Mouse (Mus musculus): ENCODE measurements around the gene Nwd1. TPM values are rescaled to one million over a fixed set of nuclear protein-coding genes. Genes with fewer than 3 reads are reported as not detected.
A peak's percentile ranks its signal among the peaks of the same experiment; 100 is the strongest.

Nwd1 gene
- polyA plus RNA-seq, 1 experiment from 2014 or later, result not detected

- Histone ChIP-seq H3K27me3 (ENCODE audit: insufficient read depth, poor library complexity, severe bottlenecking) (no peaks in the 10 kb centered on the region), H3K27ac (peak overlapping the region; percentile 97), H3K4me3 (peak overlapping the region; percentile 94), H3K4me1 (replicated peaks) (peaks cover 13% of the 10 kb centered on the region), H3K9me3 (no peaks in the 10 kb centered on the region), H3K36me3 (peaks cover 41% of the 10 kb centered on the region)
- under 1% methylated on average over 30 of the region's 30 CpGs for WGBS
- peak; percentile 24 for DNase-seq (ENCODE audit: low spot score)
Measured at GRCm38 (mm10) chr8:72723651-72724001, 77.1 kb downstream of the Nwd1 start.

DNA sequence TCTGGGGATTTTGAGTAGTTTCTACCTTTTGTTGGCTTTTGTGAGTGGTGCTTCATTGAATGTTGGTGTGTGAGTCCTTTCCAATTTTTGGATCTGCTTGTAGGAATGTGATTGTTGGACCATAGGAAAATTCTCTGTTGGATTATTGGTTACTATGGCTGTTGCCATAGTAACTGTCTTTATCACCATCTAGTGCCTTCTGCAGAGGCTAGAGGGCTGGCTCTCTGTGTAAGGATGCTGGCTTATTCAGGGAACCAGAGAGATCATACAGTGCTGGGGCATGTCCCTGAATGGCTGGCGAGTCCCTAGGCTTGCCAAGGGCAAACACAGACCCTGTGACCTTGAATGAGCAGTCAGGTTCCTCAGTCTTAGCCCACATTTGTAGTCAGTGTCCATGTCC, 82.1 kb downstream of the Nwd1 start:
- peaks cover 12% of the 10 kb centered on the region for H3K4me1 ChIP-seq (replicated peaks)
- no peak overlapping the region for H3K27ac ChIP-seq
- no peak for DNase-seq (ENCODE audit: low spot score)
- H3K9me3 ChIP-seq, result no peaks in the 10 kb centered on the region
- no peak overlapping the region for H3K4me3 ChIP-seq
- no peaks in the 10 kb centered on the region for H3K27me3 ChIP-seq (ENCODE audit: insufficient read depth, poor library complexity, severe bottlenecking)
- H3K36me3 ChIP-seq, result peaks cover 88% of the 10 kb centered on the region
- WGBS, result 96% methylated on average over 1 of the region's 1 CpGs

DNA sequence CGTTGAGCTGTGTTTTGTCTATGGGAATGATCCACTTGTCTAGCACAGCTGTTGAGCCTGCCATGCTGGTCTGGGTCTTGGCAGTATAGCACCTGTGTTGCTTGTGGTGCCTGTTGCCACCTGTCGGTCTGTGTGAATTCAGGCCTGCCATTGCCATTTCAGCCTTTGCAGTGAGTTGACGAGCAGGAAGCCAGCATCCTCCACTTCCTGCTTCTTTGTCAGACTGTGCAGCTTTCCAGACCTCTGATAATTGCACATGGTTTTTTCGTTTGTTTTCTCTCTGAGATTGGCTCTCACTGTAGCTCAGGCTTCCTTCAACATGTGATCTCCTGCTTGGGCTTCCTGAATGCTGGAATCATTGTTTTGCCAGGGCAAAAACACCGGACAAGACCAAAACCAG, 88.5 kb downstream of the Nwd1 start:
- Histone ChIP-seq H3K9me3 (no peaks in the 10 kb centered on the region), H3K4me1 (replicated peaks) (no peaks in the 10 kb centered on the region), H3K4me3 (no peak overlapping the region), H3K27ac (no peak overlapping the region), H3K27me3 (ENCODE audit: insufficient read depth, poor library complexity, severe bottlenecking) (no peaks in the 10 kb centered on the region), H3K36me3 (peaks cover 99% of the 10 kb centered on the region)
- no peak for DNase-seq (ENCODE audit: low spot score)
- WGBS, result 94% methylated on average over 5 of the region's 5 CpGs

GRCm38 (mm10) chr8:72736868-72737267, 90.4 kb downstream of the Nwd1 start:
- Histone ChIP-seq H3K9me3 (no peaks in the 10 kb centered on the region), H3K36me3 (peaks cover 99% of the 10 kb centered on the region), H3K4me3 (no peak overlapping the region), H3K27ac (no peak overlapping the region), H3K4me1 (replicated peaks) (no peaks in the 10 kb centered on the region), H3K27me3 (ENCODE audit: insufficient read depth, poor library complexity, severe bottlenecking) (no peaks in the 10 kb centered on the region)
- DNase-seq (ENCODE audit: low spot score), result no peak

- H3K27me3 ChIP-seq (ENCODE audit: insufficient read depth, poor library complexity, severe bottlenecking), result no peaks in the 10 kb centered on the region
- H3K36me3 ChIP-seq, result peaks cover 100% of the 10 kb centered on the region
- no peaks in the 10 kb centered on the region for H3K9me3 ChIP-seq
- no peaks in the 10 kb centered on the region for H3K4me1 ChIP-seq (replicated peaks)
- H3K27ac ChIP-seq, result no peak overlapping the region
- H3K4me3 ChIP-seq, result no peak overlapping the region
- peak; percentile 28 for DNase-seq (ENCODE audit: low spot score)
- WGBS, result 61% methylated on average over 5 of the region's 5 CpGs
Measured at GRCm38 (mm10) chr8:72746061-72746460, 99.5 kb downstream of the Nwd1 start.

DNA sequence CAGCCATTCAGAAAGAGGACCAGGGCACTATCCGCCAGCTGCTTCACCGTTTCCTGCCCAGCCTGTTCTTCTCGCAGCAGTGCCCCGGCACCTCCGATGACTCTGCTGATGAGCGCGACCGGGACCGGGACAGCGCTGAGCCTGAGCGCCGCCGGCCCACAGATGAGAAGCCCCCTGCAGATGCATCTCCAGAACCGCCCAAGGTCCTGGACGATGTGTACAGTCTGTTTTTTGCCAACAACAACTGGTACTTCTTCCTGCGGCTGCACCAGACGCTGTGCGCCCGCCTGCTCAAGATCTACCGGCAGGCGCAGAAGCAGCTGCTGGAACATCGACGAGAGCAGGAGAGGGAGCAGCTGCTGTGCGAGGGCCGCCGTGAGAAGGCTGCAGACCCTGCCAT, 103.3 kb downstream of the Nwd1 start:
- Histone ChIP-seq H3K36me3 (peaks cover 99% of the 10 kb centered on the region), H3K27me3 (ENCODE audit: insufficient read depth, poor library complexity, severe bottlenecking) (no peaks in the 10 kb centered on the region), H3K9me3 (no peaks in the 10 kb centered on the region), H3K4me3 (no peak overlapping the region), H3K4me1 (replicated peaks) (no peaks in the 10 kb centered on the region), H3K27ac (no peak overlapping the region)
- WGBS, result 94% methylated on average over 26 of the region's 26 CpGs
- DNase-seq (ENCODE audit: low spot score), result no peak

GRCm38 (mm10) chr8:72750266-72750665, 103.8 kb downstream of the Nwd1 start:
- Histone ChIP-seq H3K4me3 (no peak overlapping the region), H3K27ac (no peak overlapping the region), H3K4me1 (replicated peaks) (no peaks in the 10 kb centered on the region), H3K9me3 (no peaks in the 10 kb centered on the region), H3K36me3 (peaks cover 96% of the 10 kb centered on the region), H3K27me3 (ENCODE audit: insufficient read depth, poor library complexity, severe bottlenecking) (no peaks in the 10 kb centered on the region)
- WGBS, result 94% methylated on average over 6 of the region's 6 CpGs
- DNase-seq (ENCODE audit: low spot score), result no peak

- WGBS, result 83% methylated on average over 3 of the region's 3 CpGs
- H3K9me3 ChIP-seq, result no peaks in the 10 kb centered on the region
- no peaks in the 10 kb centered on the region for H3K4me1 ChIP-seq (replicated peaks)
- H3K36me3 ChIP-seq, result peaks cover 96% of the 10 kb centered on the region
- no peak for DNase-seq (ENCODE audit: low spot score)
- H3K27me3 ChIP-seq (ENCODE audit: insufficient read depth, poor library complexity, severe bottlenecking), result no peaks in the 10 kb centered on the region
- H3K4me3 ChIP-seq, result no peak overlapping the region
- H3K27ac ChIP-seq, result no peak overlapping the region
Measured at GRCm38 (mm10) chr8:72751126-72751525, 104.6 kb downstream of the Nwd1 start.

GRCm38 (mm10) chr8:72752289-72752688, 105.8 kb downstream of the Nwd1 start:
- H3K4me3 ChIP-seq, result no peak overlapping the region

DNA sequence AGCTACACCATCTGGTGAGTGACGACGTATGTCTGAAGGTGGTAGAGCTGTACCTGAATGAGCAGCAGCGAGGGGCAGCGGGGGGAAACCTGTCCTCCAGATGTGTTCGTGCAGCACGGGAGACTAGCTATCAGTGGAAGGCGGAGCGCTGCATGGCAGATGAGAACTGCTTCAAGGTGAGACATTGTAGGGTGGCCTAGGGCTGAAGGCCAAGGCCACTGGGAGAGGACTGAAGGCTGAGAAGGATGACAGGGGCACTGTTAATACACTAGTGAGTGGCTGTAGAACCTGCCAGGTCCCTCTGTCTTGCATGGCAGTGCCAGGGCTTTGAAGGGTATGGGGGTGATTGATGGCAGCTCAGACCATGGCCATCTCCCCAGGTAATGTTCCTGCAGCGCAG, 106.7 kb downstream of the Nwd1 start:
- H3K27ac ChIP-seq, result no peak overlapping the region
- no peaks in the 10 kb centered on the region for H3K9me3 ChIP-seq
- H3K4me1 ChIP-seq (replicated peaks), result no peaks in the 10 kb centered on the region
- H3K27me3 ChIP-seq (ENCODE audit: insufficient read depth, poor library complexity, severe bottlenecking), result no peaks in the 10 kb centered on the region
- H3K4me3 ChIP-seq, result no peak overlapping the region
- H3K36me3 ChIP-seq, result peaks cover 96% of the 10 kb centered on the region
- 96% methylated on average over 9 of the region's 9 CpGs for WGBS
- DNase-seq (ENCODE audit: low spot score), result peak; percentile 1

More at GRCm38 (mm10) chr8:72752289-72752688, 105.8 kb downstream of the Nwd1 start:
- DNase-seq (ENCODE audit: low spot score), result peak; percentile 1
- H3K27ac ChIP-seq, result no peak overlapping the region
- no peaks in the 10 kb centered on the region for H3K27me3 ChIP-seq (ENCODE audit: insufficient read depth, poor library complexity, severe bottlenecking)
- no peaks in the 10 kb centered on the region for H3K4me1 ChIP-seq (replicated peaks)
- WGBS, result 85% methylated on average over 3 of the region's 3 CpGs
- no peaks in the 10 kb centered on the region for H3K9me3 ChIP-seq
- peaks cover 96% of the 10 kb centered on the region for H3K36me3 ChIP-seq

- no peak overlapping the region for H3K27ac ChIP-seq
- no peaks in the 10 kb centered on the region for H3K27me3 ChIP-seq (ENCODE audit: insufficient read depth, poor library complexity, severe bottlenecking)
- H3K9me3 ChIP-seq, result no peaks in the 10 kb centered on the region
- H3K4me3 ChIP-seq, result no peak overlapping the region
- DNase-seq (ENCODE audit: low spot score), result no peak
- 91% methylated on average over 2 of the region's 2 CpGs for WGBS
- H3K4me1 ChIP-seq (replicated peaks), result no peaks in the 10 kb centered on the region
- H3K36me3 ChIP-seq, result peaks cover 96% of the 10 kb centered on the region
Measured at GRCm38 (mm10) chr8:72753781-72754180, 107.3 kb downstream of the Nwd1 start.

DNA sequence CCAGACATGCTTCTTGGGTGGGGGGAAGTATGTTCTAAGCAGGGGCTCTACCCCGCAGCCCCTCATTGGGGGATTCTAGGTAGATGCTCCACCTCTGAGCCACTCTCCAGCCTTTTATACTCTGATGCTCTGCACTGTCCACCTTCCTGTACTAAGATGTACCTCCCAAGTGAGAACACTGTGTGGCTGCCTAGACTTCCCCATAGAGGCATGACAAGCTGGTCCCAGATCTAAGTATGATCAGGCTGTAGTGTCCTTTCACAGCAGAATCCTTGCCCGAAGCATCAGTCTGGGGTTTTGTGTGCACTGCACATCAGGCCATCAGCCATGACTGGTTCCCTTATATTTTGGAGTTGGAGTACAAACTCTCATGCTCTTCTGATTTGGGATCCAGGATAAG, 109.5 kb downstream of the Nwd1 start:
- 91% methylated on average over 2 of the region's 2 CpGs for WGBS
- Histone ChIP-seq H3K9me3 (no peaks in the 10 kb centered on the region), H3K4me3 (no peak overlapping the region), H3K4me1 (replicated peaks) (no peaks in the 10 kb centered on the region), H3K27ac (no peak overlapping the region), H3K36me3 (peaks cover 84% of the 10 kb centered on the region), H3K27me3 (ENCODE audit: insufficient read depth, poor library complexity, severe bottlenecking) (no peaks in the 10 kb centered on the region)
- DNase-seq (ENCODE audit: low spot score), result peak; percentile 1

GRCm38 (mm10) chr8:72756771-72757390, 110.4 kb downstream of the Nwd1 start:
- 96% methylated on average over 35 of the region's 35 CpGs for WGBS
- H3K9me3 ChIP-seq, result no peaks in the 10 kb centered on the region
- no peaks in the 10 kb centered on the region for H3K4me1 ChIP-seq (replicated peaks)
- peaks cover 75% of the 10 kb centered on the region for H3K36me3 ChIP-seq
- no peaks in the 10 kb centered on the region for H3K27me3 ChIP-seq (ENCODE audit: insufficient read depth, poor library complexity, severe bottlenecking)
- no peak for DNase-seq (ENCODE audit: low spot score)
- H3K4me3 ChIP-seq, result no peak overlapping the region
- no peak overlapping the region for H3K27ac ChIP-seq

Data from hindbrain, embryonic 10.5 days (tissue).